Mouse (Mus musculus) neural tube, embryonic 13.5 days (tissue): Measurements from ENCODE around the gene Eif4enif1. TPM values are rescaled to one million over a fixed set of nuclear protein-coding genes. Genes with fewer than 3 reads are reported as not detected.

Experiments used
- polyA plus RNA-seq: library from polyadenylated mRNA; unstranded; fragments of >200 nt; fragmentation: Nextera tagmentation; extraction: Ambion mirVana; gene quantifications from 2 replicates; pipeline ENCODE4 v1.2.1, GENCODE M21; 2015

Gene Eif4enif1
- polyA plus RNA-seq, 1 experiment from 2014 or later, result 53.0 TPM

Other genes with a start within 250 kb of the Eif4enif1 start
- gene Sfi1, start 8.9 kb upstream of the Eif4enif1 start, polyA plus RNA-seq, result 13.5 and 16.4 TPM in 2 replicates
- 231 and 270 TPM in 2 replicates for gene Drg1, start 64.0 kb downstream of the Eif4enif1 start, polyA plus RNA-seq
- 62.2 and 69.6 TPM in 2 replicates for gene Patz1, start 86.5 kb downstream of the Eif4enif1 start, polyA plus RNA-seq
- gene Pik3ip1, start 128.0 kb downstream of the Eif4enif1 start, polyA plus RNA-seq, result 26.5 and 29.7 TPM in 2 replicates
- 128 and 143 TPM in 2 replicates for gene Limk2, start 206.8 kb downstream of the Eif4enif1 start, polyA plus RNA-seq
- gene Rnf185, start 250.0 kb downstream of the Eif4enif1 start, polyA plus RNA-seq, result 40.8 and 41.8 TPM in 2 replicates